Mouse (Mus musculus) midbrain, embryonic 14.5 days (tissue): Measurements from ENCODE around the gene Dpm2. TPM values are rescaled to one million over a fixed set of nuclear protein-coding genes. Genes with fewer than 3 reads are reported as not detected.
A peak's percentile ranks its signal among the peaks of the same experiment; 100 is the strongest.

Source experiments
- ATAC-seq: fragments of 200-750 bp; cut with Nextera tagmentation; 2 replicates; pipeline ENCODE4 v1.8.0; 2017; ENCODE audit warnings: moderate number of reproducible peaks, moderate library complexity; ENCODE audit not compliant: low FRiP score, low TSS enrichment
- DNase-seq: peaks from one replicate; pipeline ENCODE4 v3.0.0-alpha.2; 2015
- H3K27ac ChIP-seq: fragments of 300-500 bp; sonication (generic); replicated peaks from 2 replicates; pipeline ENCODE4 v1.5.1; 2014; ENCODE audit warnings: mild to moderate bottlenecking, low read depth, low read length, moderate library complexity
- H3K27me3 ChIP-seq: fragments of 300-500 bp; sonication (generic); 2 replicates; pipeline ENCODE4 v1.6.1; 2014; ENCODE audit warnings: low read length, control low read depth, mixed read lengths; ENCODE audit not compliant: control insufficient read depth, insufficient read depth
- H3K36me3 ChIP-seq: fragments of 300-500 bp; sonication (generic); 2 replicates; pipeline ENCODE4 v1.6.1; 2014; ENCODE audit warnings: low read length, control low read depth; ENCODE audit not compliant: control insufficient read depth, insufficient read depth
- H3K4me1 ChIP-seq: fragments of 300-500 bp; sonication (generic); 2 replicates; pipeline ENCODE4 v1.6.1; 2014; ENCODE audit warnings: mild to moderate bottlenecking, antibody characterized with exemption, low read length, control low read depth; ENCODE audit not compliant: control insufficient read depth, insufficient read depth
- H3K4me2 ChIP-seq: fragments of 300-500 bp; sonication (generic); 2 replicates; pipeline ENCODE4 v1.6.1; 2014; ENCODE audit warnings: mild to moderate bottlenecking, low read length, moderate library complexity
- H3K4me3 ChIP-seq: fragments of 300-500 bp; sonication (generic); replicated peaks from 2 replicates; pipeline ENCODE4 v1.5.1; 2014; ENCODE audit warnings: low read depth, low read length
- H3K9ac ChIP-seq: fragments of 300-500 bp; sonication (generic); replicated peaks from 2 replicates; pipeline ENCODE4 v1.6.1; 2014; ENCODE audit warnings: mild to moderate bottlenecking, low read length, moderate library complexity
- H3K9me3 ChIP-seq: fragments of 300-500 bp; sonication (generic); 2 replicates; pipeline ENCODE4 v1.6.1; 2016; ENCODE audit warnings: low read length, control low read depth, mixed read lengths; ENCODE audit not compliant: control insufficient read depth
- WGBS: fragments of 180-500 bp; shearing (Covaris S2); extraction: QIAGEN DNeasy Blood & Tissue Kit; methylation state at CpG from one replicate; pipeline ENCODE4 v1.1.7; 2014; 5-methylcytosine and 5-hydroxymethylcytosine counted together
- polyA plus RNA-seq: library from polyadenylated mRNA; unstranded; fragments of >200 nt; fragmentation: Nextera tagmentation; extraction: Ambion mirVana; gene quantifications from 2 replicates; pipeline ENCODE4 v1.2.1, GENCODE M21; 2014

The Dpm2 gene
- polyA plus RNA-seq, 1 experiment from 2014 or later = 138 TPM

- H3K9me3 ChIP-seq = no peaks in the 10 kb centered on the region
- H3K9ac ChIP-seq = no peak overlapping the region
- H3K4me3 ChIP-seq = no peak overlapping the region
- ATAC-seq (no peak), DNase-seq (no peak)
- no peak overlapping the region for H3K4me2 ChIP-seq
- H3K27me3 ChIP-seq = no peaks in the 10 kb centered on the region
- no peak overlapping the region for H3K27ac ChIP-seq
- 83% methylated on average over 7 of the region's 7 CpGs for WGBS
- no peaks in the 10 kb centered on the region for H3K36me3 ChIP-seq
- peaks cover 13% of the 10 kb centered on the region; the same call in 1 of the 2 replicates for H3K4me1 ChIP-seq
Measured at GRCm38 (mm10) chr2:32553592-32554148, 17.0 kb upstream of the Dpm2 start.

- Histone ChIP-seq H3K9me3 (no peaks in the 10 kb centered on the region), H3K9ac (no peak overlapping the region; the same call in 1 of the 2 replicates), H3K4me2 (no peak overlapping the region), H3K27ac (peak overlapping the region; percentile 52), H3K36me3 (no peaks in the 10 kb centered on the region), H3K4me3 (no peak overlapping the region), H3K4me1 (peaks cover 28% of the 10 kb centered on the region), H3K27me3 (no peaks in the 10 kb centered on the region)
- 24% methylated on average over 4 of the region's 4 CpGs for WGBS
- DNase-seq (peak; percentile 27), ATAC-seq (no peak)
Measured at GRCm38 (mm10) chr2:32555484-32555883, 15.2 kb upstream of the Dpm2 start.

DNA sequence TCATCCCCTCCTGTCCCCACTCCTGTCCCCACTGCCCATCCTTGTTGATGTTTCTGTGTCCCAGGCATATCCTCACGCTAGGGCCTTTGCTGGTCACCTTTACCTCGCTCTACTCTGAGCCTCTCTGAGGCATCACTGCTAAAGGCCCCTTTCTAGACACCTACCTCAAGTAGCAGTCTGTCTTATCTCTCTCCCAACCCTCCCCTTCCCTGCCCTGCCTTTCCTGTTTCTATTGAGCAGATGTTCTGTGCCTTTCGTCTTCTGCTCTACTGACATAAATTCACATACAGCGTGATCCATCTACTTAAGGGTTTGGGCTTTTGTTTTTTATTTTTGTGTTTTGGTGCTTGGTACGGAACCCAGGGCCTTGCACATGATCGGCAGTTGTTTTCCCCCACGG lies 14.6 kb upstream of the Dpm2 start:
- WGBS = 65% methylated on average over 7 of the region's 7 CpGs

DNA sequence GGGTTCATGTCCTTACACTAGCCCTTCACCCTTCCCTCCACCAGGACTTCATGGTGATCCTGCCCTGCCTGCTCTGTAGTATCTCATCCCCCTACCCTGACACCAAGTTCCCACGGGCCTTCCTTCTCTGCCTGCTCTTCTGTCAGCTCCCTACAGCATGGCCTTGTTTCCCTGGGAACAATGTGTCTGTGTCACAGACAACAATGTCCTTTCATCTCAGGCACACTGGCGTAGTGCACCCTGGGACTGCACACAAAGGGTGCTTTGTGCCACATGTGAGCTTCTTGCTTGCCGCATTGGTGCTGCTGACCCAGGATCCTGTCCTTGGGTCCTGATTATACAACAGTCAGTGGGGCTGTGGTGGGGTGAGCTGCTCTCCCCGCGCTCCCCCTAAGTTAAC lies 11.1 kb upstream of the Dpm2 start:
- Histone ChIP-seq H3K27me3 (no peaks in the 10 kb centered on the region), H3K36me3 (peaks cover 18% of the 10 kb centered on the region), H3K9me3 (no peaks in the 10 kb centered on the region), H3K27ac (peak overlapping the region; percentile 81), H3K4me2 (peak overlapping the region; percentile 32), H3K9ac (no peak overlapping the region; the same call in 1 of the 2 replicates), H3K4me1 (peaks cover 32% of the 10 kb centered on the region), H3K4me3 (no peak overlapping the region)
- WGBS = 9% methylated on average over 5 of the region's 5 CpGs
- DNase-seq (peak; percentile 76), ATAC-seq (peak; percentile 82)

More for the DNA sequence above, 14.6 kb upstream of the Dpm2 start:
- no peak overlapping the region for H3K9ac ChIP-seq
- peaks cover 32% of the 10 kb centered on the region for H3K4me1 ChIP-seq
- no peaks in the 10 kb centered on the region for H3K9me3 ChIP-seq
- DNase-seq (no peak), ATAC-seq (no peak)
- no peaks in the 10 kb centered on the region for H3K36me3 ChIP-seq
- no peak overlapping the region for H3K4me2 ChIP-seq
- no peaks in the 10 kb centered on the region for H3K27me3 ChIP-seq
- H3K4me3 ChIP-seq = no peak overlapping the region
- peak overlapping the region; percentile 52 for H3K27ac ChIP-seq

DNA sequence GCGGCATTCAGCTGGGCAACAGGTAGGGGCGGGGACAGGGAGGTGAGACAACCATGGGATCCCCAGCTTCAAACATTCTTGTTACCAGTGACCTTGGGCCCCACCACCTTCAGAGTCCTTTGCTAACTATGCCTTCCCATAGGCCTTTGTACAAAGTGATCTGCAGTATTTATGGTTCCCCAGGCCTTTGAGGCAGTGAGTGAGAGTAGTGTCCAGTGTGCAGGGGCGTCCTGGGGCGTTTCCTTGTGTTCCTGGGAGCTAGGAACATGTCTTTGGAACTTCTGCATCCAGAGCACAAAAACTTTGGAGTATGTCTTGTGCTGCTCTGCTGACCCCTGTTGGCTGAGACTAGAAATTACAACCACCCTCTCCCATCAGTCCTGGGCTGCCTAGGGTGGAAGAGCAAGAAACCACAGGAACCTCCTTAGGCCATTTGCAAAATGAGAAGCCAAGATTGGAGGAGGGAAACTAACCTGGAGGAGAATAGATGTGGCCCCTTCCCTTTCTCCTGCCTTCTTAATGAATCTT lies 4.1 kb upstream of the Dpm2 start:
- Histone ChIP-seq H3K4me3 (no peak overlapping the region), H3K27ac (no peak overlapping the region), H3K9ac (no peak overlapping the region), H3K27me3 (no peaks in the 10 kb centered on the region), H3K4me1 (peaks cover 5% of the 10 kb centered on the region), H3K9me3 (no peaks in the 10 kb centered on the region), H3K4me2 (no peak overlapping the region), H3K36me3 (peaks cover 58% of the 10 kb centered on the region)
- 50% methylated on average over 4 of the region's 4 CpGs for WGBS
- DNase-seq (peak; percentile 85), ATAC-seq (no peak)

GRCm38 (mm10) chr2:32568149-32568548 lies 2.5 kb upstream of the Dpm2 start:
- H3K4me2 ChIP-seq = no peak overlapping the region
- no peaks in the 10 kb centered on the region for H3K27me3 ChIP-seq
- no peaks in the 10 kb centered on the region for H3K9me3 ChIP-seq
- H3K4me1 ChIP-seq = peaks cover 7% of the 10 kb centered on the region
- H3K27ac ChIP-seq = no peak overlapping the region
- H3K4me3 ChIP-seq = no peak overlapping the region
- WGBS = 80% methylated on average over 5 of the region's 5 CpGs
- DNase-seq (no peak), ATAC-seq (no peak)
- H3K36me3 ChIP-seq = peaks cover 63% of the 10 kb centered on the region
- no peak overlapping the region for H3K9ac ChIP-seq

GRCm38 (mm10) chr2:32568941-32569340 lies 1.7 kb upstream of the Dpm2 start:
- no peaks in the 10 kb centered on the region for H3K9me3 ChIP-seq
- no peaks in the 10 kb centered on the region for H3K27me3 ChIP-seq
- peaks cover 7% of the 10 kb centered on the region for H3K4me1 ChIP-seq
- no peak overlapping the region for H3K4me3 ChIP-seq
- DNase-seq = no peak
- H3K36me3 ChIP-seq = peaks cover 60% of the 10 kb centered on the region
- no peak overlapping the region for H3K9ac ChIP-seq
- WGBS = 87% methylated on average over 3 of the region's 3 CpGs
- no peak for ATAC-seq
- no peak overlapping the region for H3K4me2 ChIP-seq
- no peak overlapping the region for H3K27ac ChIP-seq

DNA sequence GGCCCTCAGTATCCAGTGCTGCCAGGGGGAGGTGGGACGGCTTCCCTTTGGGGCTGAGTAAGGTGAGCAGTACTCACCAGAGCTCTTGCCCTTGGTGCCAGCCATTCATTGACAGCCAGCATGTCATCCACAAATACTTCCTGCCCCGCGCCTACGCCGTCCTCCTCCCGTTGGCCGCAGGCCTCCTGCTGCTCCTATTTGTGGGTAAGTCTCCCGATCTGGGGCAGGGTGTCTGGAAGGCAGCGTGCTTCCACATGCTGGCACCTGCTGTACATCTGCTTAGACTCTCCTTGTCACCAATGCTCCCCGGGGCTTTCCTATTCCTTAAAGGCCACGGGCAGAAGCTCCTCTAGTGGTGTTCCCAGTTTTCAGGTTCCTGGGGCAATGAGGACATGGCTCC lies 1.5 kb downstream of the Dpm2 start:
- Histone ChIP-seq H3K27me3 (peaks cover 3% of the 10 kb centered on the region; the same call in 1 of the 2 replicates), H3K27ac (no peak overlapping the region), H3K36me3 (peaks cover 30% of the 10 kb centered on the region), H3K4me2 (peak overlapping the region; percentile 92; the same call in 1 of the 2 replicates), H3K4me1 (peaks cover 12% of the 10 kb centered on the region), H3K9me3 (no peaks in the 10 kb centered on the region), H3K9ac (no peak overlapping the region), H3K4me3 (no peak overlapping the region)
- 94% methylated on average over 11 of the region's 11 CpGs for whole genome bisulfite sequencing
- ATAC-seq = no peak
- no peak for DNase-seq

GRCm38 (mm10) chr2:32574497-32574896 lies 3.8 kb downstream of the Dpm2 start, which contains the start of gene Pip5kl1:
Pip5kl1 (plus strand) TSS chr2:32574797.
- Histone ChIP-seq H3K36me3 (peaks cover 15% of the 10 kb centered on the region; the same call in 1 of the 2 replicates), H3K4me2 (peak within 1 kb of the TSS; percentile 96), H3K4me3 (peak within 1 kb of the TSS; percentile 45), H3K9ac (peak within 1 kb of the TSS; percentile 48), H3K27me3 (peaks cover 14% of the 10 kb centered on the region; the same call in 1 of the 2 replicates), H3K4me1 (peaks cover 12% of the 10 kb centered on the region), H3K27ac (no peak within 1 kb of the TSS), H3K9me3 (no peaks in the 10 kb centered on the region)
- no peak for DNase-seq
- no peak for ATAC-seq
- WGBS = 82% methylated on average over 6 of the region's 6 CpGs
